Mouse (Mus musculus): ENCODE data around the gene Pkhd1. TPM values are rescaled to one million over a fixed set of nuclear protein-coding genes. Genes with fewer than 3 reads are reported as not detected.

Pkhd1 gene
- polyA plus RNA-seq, 1 experiment from 2014 or later = 0.16 TPM

DNA sequence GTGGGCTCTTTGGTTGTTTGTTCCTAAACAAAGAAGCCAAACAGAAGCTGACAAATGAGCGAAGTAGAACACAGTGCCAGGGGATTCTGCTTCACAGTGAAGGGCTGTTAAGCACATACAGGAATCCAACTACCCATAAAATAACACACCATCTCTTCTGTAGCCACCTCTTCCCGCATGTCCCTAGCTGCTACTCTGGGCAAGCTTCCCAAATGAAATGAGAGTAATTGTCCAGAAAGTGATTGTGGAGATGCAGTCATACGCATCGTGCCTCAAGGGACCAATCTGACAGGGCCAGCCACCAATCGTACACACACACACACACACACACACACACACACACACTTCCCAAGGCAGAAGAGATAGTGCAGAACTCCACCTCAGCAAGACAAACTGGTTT is 27.4 kb downstream of the Pkhd1 start:
- Histone ChIP-seq H3K4me3 (ENCODE audit: low read depth, low read length) (no peak overlapping the region), H3K9me3 (ENCODE audit: control insufficient read depth) (no peaks in the 10 kb centered on the region), H3K9ac (ENCODE audit: low read depth, low read length) (no peak overlapping the region), H3K27me3 (replicated peaks; ENCODE audit: control insufficient read depth, insufficient read depth, low read length) (no peaks in the 10 kb centered on the region), H3K4me2 (replicated peaks; ENCODE audit: low read depth) (no peak overlapping the region), H3K4me1 (replicated peaks; ENCODE audit: control insufficient read depth, insufficient read depth, low read length) (no peaks in the 10 kb centered on the region), H3K27ac (ENCODE audit: low read depth, low read length) (no peak overlapping the region), H3K36me3 (ENCODE audit: control insufficient read depth, insufficient read depth) (no peaks in the 10 kb centered on the region)
- no peak for TF ChIP-seq CTCF (IDR thresholded peaks at IDR 0.05; ENCODE audit: low read depth)
- WGBS = 83% methylated on average over 5 of the region's 5 CpGs
- ATAC-seq = no peak

DNA sequence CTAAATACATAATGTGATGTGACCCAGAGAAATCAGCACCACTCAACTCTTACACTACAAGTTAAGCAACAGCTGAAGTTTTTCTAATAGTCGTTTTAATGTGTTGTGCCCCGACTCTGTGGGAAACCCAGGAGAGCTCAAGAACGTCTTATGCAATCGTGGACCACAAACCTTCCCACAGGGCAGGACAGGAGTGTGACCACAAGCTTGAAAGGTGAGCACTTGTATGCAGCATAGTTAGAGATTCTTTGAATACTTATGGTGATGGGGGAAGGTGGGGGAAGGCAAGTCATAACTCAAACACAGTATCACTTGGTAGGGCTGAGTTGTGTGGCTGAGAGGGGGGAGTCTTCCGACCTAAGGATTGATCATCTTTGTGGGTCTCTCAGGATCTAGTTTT is 46.4 kb downstream of the Pkhd1 start:
- no peak overlapping the region for H3K9ac ChIP-seq (ENCODE audit: low read depth, low read length)
- 61% methylated on average over 5 of the region's 5 CpGs for WGBS
- ATAC-seq = no peak

DNA sequence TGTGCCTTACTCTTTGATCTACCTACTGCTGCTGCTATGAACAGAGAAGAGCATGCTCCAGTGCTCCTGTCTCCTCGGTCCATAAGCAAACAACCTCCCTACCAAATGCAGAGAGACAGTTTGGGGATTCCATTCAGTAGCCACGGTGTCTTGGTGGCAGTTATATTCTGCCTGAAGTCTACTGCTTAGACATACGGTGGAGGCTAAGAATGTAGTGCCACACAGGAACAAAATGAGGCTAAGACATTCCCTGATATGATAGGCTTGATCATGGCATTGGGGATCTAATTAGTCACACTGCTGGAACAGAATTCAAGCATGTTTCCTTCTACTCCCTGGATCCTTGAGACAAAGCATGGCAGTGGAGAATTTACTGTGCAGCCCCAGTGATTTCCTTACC is 48.4 kb downstream of the Pkhd1 start:
- H3K27me3 ChIP-seq (replicated peaks; ENCODE audit: control insufficient read depth, insufficient read depth, low read length) = no peaks in the 10 kb centered on the region
- no peak overlapping the region for H3K9ac ChIP-seq (ENCODE audit: low read depth, low read length)
- 74% methylated on average over 3 of the region's 3 CpGs for WGBS
- H3K27ac ChIP-seq (ENCODE audit: low read depth, low read length) = no peak overlapping the region
- H3K4me3 ChIP-seq (ENCODE audit: low read depth, low read length) = no peak overlapping the region
- no peak for ATAC-seq
- no peaks in the 10 kb centered on the region for H3K36me3 ChIP-seq (ENCODE audit: control insufficient read depth, insufficient read depth)
- H3K9me3 ChIP-seq (ENCODE audit: control insufficient read depth) = no peaks in the 10 kb centered on the region
- no peaks in the 10 kb centered on the region for H3K4me1 ChIP-seq (replicated peaks; ENCODE audit: control insufficient read depth, insufficient read depth, low read length)
- no peak for TF ChIP-seq CTCF (IDR thresholded peaks at IDR 0.05; ENCODE audit: low read depth)
- H3K4me2 ChIP-seq (replicated peaks; ENCODE audit: low read depth) = no peak overlapping the region

More for the DNA sequence above, 46.4 kb downstream of the Pkhd1 start:
- no peaks in the 10 kb centered on the region for H3K9me3 ChIP-seq (ENCODE audit: control insufficient read depth)
- no peaks in the 10 kb centered on the region for H3K4me1 ChIP-seq (replicated peaks; ENCODE audit: control insufficient read depth, insufficient read depth, low read length)
- H3K27ac ChIP-seq (ENCODE audit: low read depth, low read length) = no peak overlapping the region
- TF ChIP-seq CTCF (IDR thresholded peaks at IDR 0.05; ENCODE audit: low read depth) = no peak
- no peak overlapping the region for H3K4me3 ChIP-seq (ENCODE audit: low read depth, low read length)
- H3K27me3 ChIP-seq (replicated peaks; ENCODE audit: control insufficient read depth, insufficient read depth, low read length) = no peaks in the 10 kb centered on the region
- no peaks in the 10 kb centered on the region for H3K36me3 ChIP-seq (ENCODE audit: control insufficient read depth, insufficient read depth)
- no peak overlapping the region for H3K4me2 ChIP-seq (replicated peaks; ENCODE audit: low read depth)

GRCm38 (mm10) chr1:20558443-20558842 is 59.4 kb downstream of the Pkhd1 start:
- Histone ChIP-seq H3K9me3 (ENCODE audit: control insufficient read depth) (no peaks in the 10 kb centered on the region), H3K27me3 (replicated peaks; ENCODE audit: control insufficient read depth, insufficient read depth, low read length) (no peaks in the 10 kb centered on the region)
- WGBS = 93% methylated on average over 6 of the region's 6 CpGs

DNA sequence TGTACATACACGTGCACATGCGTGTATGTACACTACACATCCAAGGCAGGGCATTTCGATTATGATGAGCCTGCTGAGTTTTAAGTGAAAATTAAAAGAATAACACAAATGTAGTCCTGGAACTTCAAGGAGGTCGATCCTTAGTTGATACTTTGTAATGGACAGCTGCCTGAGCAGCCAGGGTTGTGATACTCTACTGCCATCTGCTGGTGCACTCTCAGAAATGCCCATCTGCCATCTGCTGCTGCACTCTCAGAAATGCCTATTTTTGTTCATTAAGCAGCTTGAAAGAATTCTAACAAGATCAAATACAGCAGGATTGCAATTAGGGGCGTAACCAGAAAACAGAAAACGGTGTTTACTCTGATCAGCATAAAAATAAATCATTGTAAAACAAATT is 63.5 kb downstream of the Pkhd1 start:
- Histone ChIP-seq H3K9ac (ENCODE audit: low read depth, low read length) (no peak overlapping the region), H3K27ac (ENCODE audit: low read depth, low read length) (no peak overlapping the region), H3K4me1 (replicated peaks; ENCODE audit: control insufficient read depth, insufficient read depth, low read length) (no peaks in the 10 kb centered on the region), H3K4me3 (ENCODE audit: low read depth, low read length) (no peak overlapping the region), H3K4me2 (replicated peaks; ENCODE audit: low read depth) (no peak overlapping the region), H3K36me3 (ENCODE audit: control insufficient read depth, insufficient read depth) (no peaks in the 10 kb centered on the region), H3K27me3 (replicated peaks; ENCODE audit: control insufficient read depth, insufficient read depth, low read length) (no peaks in the 10 kb centered on the region), H3K9me3 (ENCODE audit: control insufficient read depth) (no peaks in the 10 kb centered on the region)
- ATAC-seq = no peak
- TF ChIP-seq CTCF (IDR thresholded peaks at IDR 0.05; ENCODE audit: low read depth) = peak; percentile 83
- WGBS = 33% methylated on average over 6 of the region's 6 CpGs

More at GRCm38 (mm10) chr1:20558443-20558842, 59.4 kb downstream of the Pkhd1 start:
- no peak overlapping the region for H3K4me2 ChIP-seq (replicated peaks; ENCODE audit: low read depth)
- H3K4me1 ChIP-seq (replicated peaks; ENCODE audit: control insufficient read depth, insufficient read depth, low read length) = no peaks in the 10 kb centered on the region
- no peaks in the 10 kb centered on the region for H3K36me3 ChIP-seq (ENCODE audit: control insufficient read depth, insufficient read depth)
- no peak overlapping the region for H3K27ac ChIP-seq (ENCODE audit: low read depth, low read length)
- no peak for TF ChIP-seq CTCF (IDR thresholded peaks at IDR 0.05; ENCODE audit: low read depth)
- no peak for ATAC-seq
- no peak overlapping the region for H3K9ac ChIP-seq (ENCODE audit: low read depth, low read length)
- H3K4me3 ChIP-seq (ENCODE audit: low read depth, low read length) = no peak overlapping the region

GRCm38 (mm10) chr1:20551334-20551733 is 66.5 kb downstream of the Pkhd1 start:
- H3K9me3 ChIP-seq (ENCODE audit: control insufficient read depth) = no peaks in the 10 kb centered on the region
- H3K36me3 ChIP-seq (ENCODE audit: control insufficient read depth, insufficient read depth) = no peaks in the 10 kb centered on the region
- H3K27me3 ChIP-seq (replicated peaks; ENCODE audit: control insufficient read depth, insufficient read depth, low read length) = no peaks in the 10 kb centered on the region
- H3K4me3 ChIP-seq (ENCODE audit: low read depth, low read length) = no peak overlapping the region
- TF ChIP-seq CTCF (IDR thresholded peaks at IDR 0.05; ENCODE audit: low read depth) = no peak
- H3K4me1 ChIP-seq (replicated peaks; ENCODE audit: control insufficient read depth, insufficient read depth, low read length) = no peaks in the 10 kb centered on the region
- no peak overlapping the region for H3K27ac ChIP-seq (ENCODE audit: low read depth, low read length)
- ATAC-seq = no peak
- H3K4me2 ChIP-seq (replicated peaks; ENCODE audit: low read depth) = no peak overlapping the region
- no peak overlapping the region for H3K9ac ChIP-seq (ENCODE audit: low read depth, low read length)
- 75% methylated on average over 4 of the region's 4 CpGs for whole genome bisulfite sequencing

DNA sequence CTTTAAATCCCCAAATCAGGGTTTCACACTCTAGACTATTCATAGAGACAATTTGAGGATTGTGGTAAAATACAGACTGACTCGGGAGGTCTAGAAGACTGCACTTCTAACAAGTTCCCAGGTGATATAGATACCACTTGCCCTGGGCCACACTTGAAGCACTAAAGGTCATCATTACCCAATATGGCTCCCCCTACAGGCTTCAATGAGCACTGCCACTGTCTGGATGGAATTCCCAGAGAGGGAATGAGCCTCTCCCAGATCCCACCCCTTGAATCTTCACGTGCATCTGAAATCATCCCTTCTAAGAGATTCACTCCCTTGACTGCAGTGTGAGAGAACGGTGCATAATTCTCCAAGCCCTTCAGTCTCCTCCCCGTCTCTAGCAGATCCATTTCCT is 73.3 kb downstream of the Pkhd1 start:
- H3K9me3 ChIP-seq (ENCODE audit: control insufficient read depth) = no peaks in the 10 kb centered on the region
- no peak overlapping the region for H3K4me3 ChIP-seq (ENCODE audit: low read depth, low read length)
- H3K4me2 ChIP-seq (replicated peaks; ENCODE audit: low read depth) = no peak overlapping the region
- no peaks in the 10 kb centered on the region for H3K4me1 ChIP-seq (replicated peaks; ENCODE audit: control insufficient read depth, insufficient read depth, low read length)
- H3K36me3 ChIP-seq (ENCODE audit: control insufficient read depth, insufficient read depth) = no peaks in the 10 kb centered on the region
- no peak overlapping the region for H3K27ac ChIP-seq (ENCODE audit: low read depth, low read length)
- 58% methylated on average over 4 of the region's 4 CpGs for WGBS
- H3K9ac ChIP-seq (ENCODE audit: low read depth, low read length) = no peak overlapping the region
- no peak for TF ChIP-seq CTCF (IDR thresholded peaks at IDR 0.05; ENCODE audit: low read depth)
- no peak for ATAC-seq
- no peaks in the 10 kb centered on the region for H3K27me3 ChIP-seq (replicated peaks; ENCODE audit: control insufficient read depth, insufficient read depth, low read length)
